Mouse (Mus musculus) kidney, postnatal 4 days (tissue): ENCODE data around the gene Cfap97d1.

Experiments used
- DNase-seq, 2 experiments: peaks; one replicate each; pipeline ENCODE4 v3.0.0; 2021; ENCODE audit warnings: mixed read lengths in 2 of 2

Cfap97d1 gene

GRCm38 (mm10) chr11:102039487-102040137 lies 55.5 kb downstream of the Cfap97d1 start:
- DNase-seq, result no peak

GRCm38 (mm10) chr11:102040138-102040524 lies 56.1 kb downstream of the Cfap97d1 start:
- peak; percentile 97 for DNase-seq

GRCm38 (mm10) chr11:102040646-102041045 lies 56.6 kb downstream of the Cfap97d1 start:
- DNase-seq, result no peak

GRCm38 (mm10) chr11:102041350-102041949 lies 57.4 kb downstream of the Cfap97d1 start, which contains the start of gene Cd300lg:
TSS of gene Cd300lg (plus strand) at chr11:102041509.
- DNase-seq, result no peak
